Mouse (Mus musculus) layer of hippocampus, adult 18-20 months (tissue): ENCODE data around the gene Zfp111. TPM values are rescaled to one million over a fixed set of nuclear protein-coding genes. Genes with fewer than 3 reads are reported as not detected.

Experiments used
- DNase-seq, 2 experiments: peaks; one replicate each; pipeline ENCODE4 v3.0.0; 2022; ENCODE audit warnings: low spot score in 2 of 2
- long read RNA-seq: library from polyadenylated mRNA; stranded (forward); transcript quantifications from one replicate; pipeline ENCODE4 v2.0.0, GENCODE M21; 2021
- total RNA-seq, 2 experiments: library from RNA; stranded (reverse); gene quantifications; 2 replicates each; pipeline ENCODE4 v1.2.3; 2021

The Zfp111 gene
- 10 to 100 TPM; 13.1 to 13.2 TPM for total RNA-seq
- long read RNA-seq, full-length matches to known transcripts, result 7 of 7 reads
- long read RNA-seq, partial matches to known transcripts, result 0 of 7 reads
- long read RNA-seq, other reads (novel, unspliced or antisense), result 0 of 7 reads

DNA sequence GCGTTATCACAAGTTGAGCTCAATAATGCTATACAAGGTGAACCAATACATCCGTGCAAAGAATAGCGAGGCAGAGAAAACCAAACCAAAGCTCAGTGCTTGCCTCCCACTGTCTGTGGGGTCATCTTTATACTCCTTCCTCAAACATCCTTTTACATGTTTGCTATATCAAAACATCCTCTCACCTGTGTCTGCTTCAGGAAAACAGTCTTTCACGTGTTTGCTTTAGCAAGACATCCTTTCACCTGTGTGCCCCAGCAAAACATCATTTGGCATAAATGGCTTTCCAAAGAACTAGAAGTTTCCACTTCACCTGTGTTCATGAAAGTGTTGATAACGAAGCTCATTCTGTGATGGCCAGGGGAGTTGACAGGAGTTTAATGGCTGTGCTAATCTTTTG lies at the start of gene Zfp111:
Gene Zfp111, minus strand, starts transcription at position 101 of the 400 bp plus-strand sequence.
- DNase-seq, result no peak

DNA sequence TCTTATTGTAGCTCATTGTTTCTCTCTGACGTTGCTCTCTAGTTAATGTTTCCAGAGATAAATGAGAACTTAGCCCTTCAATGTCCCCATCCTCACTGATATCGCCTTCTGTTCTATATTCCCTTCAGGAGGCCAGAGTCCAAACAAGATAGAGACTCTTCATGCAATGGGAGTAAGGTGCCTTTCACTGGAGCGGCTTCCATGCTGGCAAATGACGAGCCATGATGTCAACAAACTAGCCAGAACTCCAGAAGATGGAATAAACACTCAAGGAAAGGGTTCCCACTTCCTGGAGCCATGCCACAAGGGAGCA lies 48.7 kb upstream of the Zfp111 start:
- DNase-seq, result no peak

DNA sequence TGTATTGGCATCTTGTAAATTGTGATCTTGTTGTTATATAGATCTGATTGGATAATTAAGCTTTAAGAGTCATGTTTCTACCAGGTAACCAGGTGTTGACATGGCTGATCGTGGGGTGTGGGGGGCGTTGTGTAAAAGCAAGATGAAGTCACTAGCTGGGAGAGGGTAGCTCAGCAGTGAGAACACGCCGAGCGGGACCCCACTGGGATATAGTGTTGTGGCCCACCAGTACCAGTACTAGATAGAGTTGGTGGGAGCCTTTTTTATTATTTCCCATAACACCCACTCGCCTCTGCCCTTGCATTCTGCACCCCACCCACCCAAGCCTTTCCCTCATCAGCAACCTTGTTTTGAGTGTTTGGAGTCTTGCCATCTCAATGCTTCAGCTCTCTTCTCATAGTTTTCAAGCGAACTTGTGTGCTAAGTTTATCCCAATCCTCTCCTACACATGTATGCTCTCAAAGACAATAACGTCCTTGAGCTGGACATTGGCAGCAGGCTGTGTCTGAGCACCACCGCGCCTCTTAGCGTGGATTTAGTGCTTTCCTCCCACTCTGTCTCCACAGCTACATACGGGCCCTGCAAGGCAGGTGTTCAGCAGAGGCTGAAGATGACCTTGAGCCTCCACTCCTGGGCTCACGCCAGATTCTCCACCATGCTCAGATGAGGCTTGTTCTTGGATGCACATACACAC lies 48.2 kb upstream of the Zfp111 start:
- no peak for DNase-seq

DNA sequence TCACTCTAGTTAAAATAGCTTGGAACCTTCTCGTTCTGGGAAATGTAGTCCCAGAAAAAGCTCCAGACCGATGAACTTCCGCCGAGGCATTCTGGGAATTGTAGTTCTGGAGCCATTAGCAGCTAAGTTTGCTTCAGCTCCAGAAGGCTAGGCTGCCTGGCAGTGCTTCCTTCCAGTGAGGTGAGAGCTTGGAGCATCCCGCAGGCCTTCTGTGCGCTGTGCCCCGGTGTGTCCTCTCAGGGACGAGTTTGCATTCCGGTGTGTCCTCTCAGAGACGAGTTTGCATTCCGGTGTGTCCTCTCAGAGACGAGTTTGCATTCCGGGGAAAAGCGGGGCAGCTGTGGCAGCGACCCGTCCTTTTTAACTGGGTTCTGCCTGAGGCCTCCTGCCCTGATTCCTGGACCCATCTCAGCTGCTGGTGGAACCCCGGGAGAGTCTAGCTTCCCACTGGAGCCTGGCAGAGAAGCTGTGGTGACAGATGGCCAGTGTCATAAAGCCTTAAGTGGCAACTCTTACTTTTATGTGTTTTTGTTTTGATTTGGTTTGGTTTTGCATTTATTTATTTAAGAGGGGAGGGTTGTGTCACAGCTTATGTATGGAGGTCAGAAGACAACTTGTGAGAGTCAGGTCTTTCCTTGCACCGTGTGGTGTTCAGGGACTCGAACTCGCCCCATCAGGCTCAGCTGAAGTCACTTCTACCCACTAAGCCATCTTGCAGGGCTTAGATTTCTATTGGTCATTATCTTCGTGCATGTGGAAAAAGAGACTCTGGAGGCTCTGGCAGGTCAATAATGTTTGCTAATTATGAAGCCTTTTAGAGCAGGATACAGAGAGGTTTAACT lies 43.6 kb upstream of the Zfp111 start, which contains the start of gene Zfp108:
Gene Zfp108, plus strand, starts transcription at position 162 of the 842 bp plus-strand sequence.
- peak; percentile 88 to 95 for DNase-seq

DNA sequence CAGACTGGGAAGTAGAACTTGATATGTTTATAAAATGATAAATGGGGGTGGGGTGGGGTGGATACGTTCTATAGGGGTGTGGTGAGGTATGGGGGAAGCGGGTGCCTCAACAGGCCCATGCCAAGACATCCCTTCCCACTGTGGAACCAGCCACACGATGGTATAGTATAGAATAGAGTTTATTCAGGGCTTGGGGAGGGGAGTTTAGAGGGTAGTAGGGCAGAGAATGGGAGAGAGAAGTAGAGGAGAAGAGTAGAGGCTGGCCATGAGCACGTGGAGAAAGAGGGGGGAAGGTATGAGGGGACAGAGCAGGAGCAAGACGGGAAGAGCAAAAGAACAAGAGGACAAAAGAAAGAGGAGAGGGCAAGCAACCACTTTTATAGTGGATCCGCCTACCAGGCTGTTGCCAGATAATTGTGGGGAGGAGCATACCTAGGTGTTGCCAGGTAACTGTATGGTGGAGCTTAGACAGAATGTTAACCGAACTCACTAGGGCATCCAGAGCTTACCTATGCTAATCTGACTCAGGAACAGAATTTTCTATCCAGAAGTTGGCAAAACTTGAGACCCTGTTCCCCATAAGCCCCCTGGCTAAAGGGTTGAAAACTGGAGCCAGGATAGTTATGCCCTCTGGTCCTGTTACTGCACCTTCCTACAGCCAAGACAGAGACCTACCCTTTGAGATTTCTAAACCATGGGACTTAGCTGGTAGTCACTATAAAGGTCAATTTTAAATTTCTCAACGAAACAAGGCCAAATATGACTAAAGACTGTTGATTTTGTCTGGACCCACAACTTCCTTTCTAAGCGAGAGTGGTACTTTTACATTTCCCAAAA lies 42.8 kb upstream of the Zfp111 start:
- DNase-seq, result no peak

DNA sequence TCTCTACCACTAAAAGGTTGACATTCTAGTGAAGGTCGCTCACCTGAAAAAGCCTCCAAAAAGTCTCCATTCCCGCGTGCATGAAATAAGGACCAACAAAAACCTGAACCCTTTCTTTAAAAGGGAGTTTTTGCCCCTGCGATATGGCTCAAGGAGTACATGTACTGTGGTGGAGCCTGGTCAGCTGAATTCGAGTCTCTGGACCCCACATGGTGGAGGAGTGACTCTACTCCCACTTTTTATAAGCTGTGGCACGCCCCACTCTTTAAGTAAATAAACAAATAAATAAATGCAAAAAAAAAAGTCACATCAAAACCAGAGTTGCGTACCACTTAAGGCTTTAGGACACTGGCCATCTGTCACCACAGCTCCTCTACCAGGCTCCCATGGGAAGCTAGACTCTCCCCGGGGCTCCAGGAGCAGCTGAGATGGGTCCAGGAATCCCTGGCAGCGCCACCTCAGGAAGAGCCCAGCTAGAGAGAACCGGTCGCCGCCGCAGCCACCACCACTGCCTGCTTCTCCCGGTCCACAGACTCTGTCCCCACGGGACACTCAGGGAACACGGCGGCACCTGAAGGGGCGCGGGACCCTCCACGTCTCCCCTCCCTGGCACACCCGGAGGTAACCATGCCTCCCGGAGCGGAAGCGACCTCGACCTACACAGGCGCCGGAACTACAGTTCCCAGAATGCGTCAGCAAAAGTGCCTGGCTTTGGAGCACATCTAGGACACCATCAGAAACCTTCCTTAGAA lies 26.0 kb upstream of the Zfp111 start, which contains the start of gene Zfp109:
Gene Zfp109, minus strand, starts transcription at position 521 of the 752 bp plus-strand sequence.
- peak; percentile 67 to 83 for DNase-seq

DNA sequence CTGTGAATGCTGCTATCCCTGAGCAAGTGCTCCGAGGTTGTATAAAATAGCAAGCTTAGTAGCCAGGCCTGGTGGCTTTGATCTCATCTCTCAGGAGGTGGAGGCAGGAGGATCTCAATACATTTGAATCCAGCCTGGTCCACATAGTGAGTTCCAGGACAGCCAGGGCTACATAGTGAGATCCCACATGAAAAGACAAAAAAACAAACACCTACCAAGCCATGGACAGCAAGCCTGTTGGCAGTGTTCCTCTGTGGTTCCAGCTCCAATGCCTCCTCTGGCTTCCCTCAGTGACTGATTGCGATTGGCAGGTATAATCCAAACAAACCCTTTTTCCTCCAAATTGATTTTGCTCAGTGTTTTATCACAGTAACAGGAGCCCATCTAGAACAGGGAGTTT lies 947 bp downstream of the Zfp111 start:
- DNase-seq, result no peak

DNA sequence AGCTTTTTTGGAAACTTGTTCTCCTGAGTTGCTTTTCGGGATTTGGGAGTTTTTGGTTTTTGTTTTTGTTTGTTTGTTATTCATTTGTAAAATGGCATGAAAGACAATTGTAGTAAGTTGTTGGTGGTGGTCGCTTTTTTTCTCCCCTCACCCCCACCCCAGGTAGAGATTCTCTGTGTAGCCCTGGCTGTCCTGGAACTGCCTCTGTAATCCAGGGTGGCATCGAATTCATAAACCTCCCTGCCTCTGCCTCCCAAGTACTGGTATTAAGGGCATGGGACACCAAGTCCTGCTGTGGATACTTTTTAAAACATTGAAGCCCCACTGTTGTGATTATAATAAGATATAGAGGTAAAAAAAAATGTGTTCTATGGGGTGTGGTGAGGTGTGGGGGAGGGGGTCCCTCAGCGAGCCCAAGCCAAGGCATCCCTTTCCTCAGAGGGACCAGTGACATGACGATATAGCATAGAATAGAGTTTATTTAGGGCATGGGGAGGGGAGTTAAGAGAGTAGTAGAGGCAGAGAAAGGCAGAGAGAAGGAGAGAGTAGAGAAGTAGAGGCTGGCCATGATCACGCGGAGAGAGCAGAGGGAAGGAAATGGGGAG lies 2.9 kb downstream of the Zfp111 start:
- no peak for DNase-seq

DNA sequence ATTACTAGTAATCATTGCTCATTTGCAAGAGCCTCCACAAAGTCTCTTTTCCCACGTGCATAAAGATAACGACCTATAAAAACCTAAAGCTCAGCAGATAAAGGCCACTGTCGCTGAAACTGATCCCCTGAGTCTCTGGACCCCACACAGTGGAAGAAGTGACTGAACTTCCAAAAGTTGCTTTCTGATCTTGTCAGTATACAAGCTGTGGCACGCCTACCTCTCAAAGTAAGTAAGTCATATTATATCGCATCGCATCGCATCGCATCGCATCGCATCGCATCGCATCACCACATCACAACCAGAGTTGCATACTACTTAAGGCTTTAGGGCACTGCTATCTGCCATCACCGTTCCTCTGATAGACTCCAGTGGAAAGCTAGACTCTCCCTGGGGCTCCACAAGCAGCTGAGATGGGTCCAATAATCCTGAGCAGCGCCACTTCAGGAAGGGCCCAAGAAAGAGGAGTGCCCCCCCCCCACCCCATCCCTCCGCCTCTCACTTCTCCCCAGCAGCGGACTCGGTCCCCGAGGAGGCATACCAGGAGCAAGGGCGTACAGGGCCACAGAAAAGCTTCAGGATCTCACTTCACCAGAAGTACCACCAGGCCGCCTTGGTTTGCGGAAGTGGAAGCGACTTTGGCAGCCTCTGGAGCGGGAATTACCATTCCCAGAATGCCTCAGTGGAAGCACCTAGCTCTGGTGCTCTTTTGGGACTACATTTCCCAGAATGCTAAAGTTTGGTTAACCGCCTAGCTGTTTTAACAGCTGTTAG lies 3.6 kb downstream of the Zfp111 start:
- DNase-seq, result peak; percentile 72 to 86

DNA sequence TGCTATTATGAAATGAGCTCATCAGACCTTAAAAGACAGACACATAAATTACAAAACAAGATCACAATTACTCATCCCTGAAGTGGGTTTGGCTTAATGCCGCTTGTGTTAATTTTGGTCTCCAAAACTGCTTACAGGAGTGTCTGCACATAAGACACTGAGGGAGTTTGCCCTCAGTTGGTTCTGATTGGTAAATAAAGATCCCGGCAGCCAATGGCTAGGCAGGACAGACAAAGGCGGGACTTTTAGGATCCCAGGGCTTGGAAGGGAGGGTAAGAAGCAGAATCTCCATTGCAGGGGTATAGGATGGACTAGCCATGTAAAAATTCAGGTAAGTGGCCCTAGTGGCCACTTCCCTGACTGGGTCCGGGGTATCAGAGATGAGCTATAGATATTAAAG lies 14.3 kb downstream of the Zfp111 start:
- DNase-seq, result no peak

DNA sequence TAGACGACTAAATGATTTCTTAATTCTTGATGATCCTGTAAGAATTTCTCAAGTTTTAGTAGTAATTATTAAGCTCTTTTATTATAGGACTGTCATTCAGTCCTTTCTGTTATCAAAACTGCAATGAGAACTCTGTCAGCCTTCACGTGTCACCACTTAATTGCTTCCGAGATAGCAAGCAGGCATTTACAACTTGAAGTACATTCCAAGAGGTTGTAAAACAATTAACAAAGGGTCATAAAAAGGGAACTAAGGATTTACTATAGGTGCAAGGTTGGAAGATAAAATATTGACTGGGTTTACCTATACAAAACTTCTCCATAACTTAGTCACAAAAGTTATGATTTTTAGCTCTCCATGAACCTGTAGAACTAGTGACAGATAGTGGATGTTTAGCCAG lies 18.1 kb downstream of the Zfp111 start:
- no peak for DNase-seq

DNA sequence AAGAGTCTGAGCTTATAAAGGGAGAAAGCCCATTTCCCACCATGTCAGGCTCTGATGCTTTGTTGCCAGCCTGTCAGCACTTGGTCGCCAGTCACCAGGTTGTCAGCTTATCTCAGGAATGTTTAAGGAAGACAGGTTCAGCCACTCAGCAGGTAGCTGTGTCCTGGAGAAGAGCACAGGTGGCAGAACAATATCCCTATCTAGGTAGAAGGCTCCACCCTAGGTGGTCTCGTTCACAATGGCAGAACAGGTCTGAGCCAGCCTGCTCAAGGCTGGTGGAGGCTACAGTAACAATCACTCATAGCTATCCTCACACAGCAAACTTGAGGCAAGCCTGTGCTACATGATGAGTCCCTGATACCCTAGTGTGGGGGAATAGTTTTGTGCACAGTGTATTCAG lies 19.9 kb downstream of the Zfp111 start:
- no peak for DNase-seq

DNA sequence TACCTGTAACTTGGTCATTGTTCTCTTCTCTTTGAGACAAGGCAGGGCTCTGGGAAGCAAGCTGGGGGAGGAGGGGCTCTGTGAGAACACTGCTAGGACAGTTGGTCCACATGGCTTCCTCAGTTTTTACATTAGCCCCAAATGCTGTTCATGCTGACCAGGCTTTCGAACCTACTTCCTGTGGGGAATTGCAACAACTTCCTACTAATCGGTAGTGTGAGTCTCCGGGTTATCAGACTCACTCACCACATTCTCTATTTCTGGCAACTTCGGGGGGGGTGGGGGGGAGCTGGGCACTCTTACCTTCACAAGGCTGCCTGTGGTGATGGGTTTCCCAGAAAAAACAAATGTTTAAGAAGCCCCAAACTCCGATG lies 21.7 kb downstream of the Zfp111 start:
- DNase-seq, result no peak

DNA sequence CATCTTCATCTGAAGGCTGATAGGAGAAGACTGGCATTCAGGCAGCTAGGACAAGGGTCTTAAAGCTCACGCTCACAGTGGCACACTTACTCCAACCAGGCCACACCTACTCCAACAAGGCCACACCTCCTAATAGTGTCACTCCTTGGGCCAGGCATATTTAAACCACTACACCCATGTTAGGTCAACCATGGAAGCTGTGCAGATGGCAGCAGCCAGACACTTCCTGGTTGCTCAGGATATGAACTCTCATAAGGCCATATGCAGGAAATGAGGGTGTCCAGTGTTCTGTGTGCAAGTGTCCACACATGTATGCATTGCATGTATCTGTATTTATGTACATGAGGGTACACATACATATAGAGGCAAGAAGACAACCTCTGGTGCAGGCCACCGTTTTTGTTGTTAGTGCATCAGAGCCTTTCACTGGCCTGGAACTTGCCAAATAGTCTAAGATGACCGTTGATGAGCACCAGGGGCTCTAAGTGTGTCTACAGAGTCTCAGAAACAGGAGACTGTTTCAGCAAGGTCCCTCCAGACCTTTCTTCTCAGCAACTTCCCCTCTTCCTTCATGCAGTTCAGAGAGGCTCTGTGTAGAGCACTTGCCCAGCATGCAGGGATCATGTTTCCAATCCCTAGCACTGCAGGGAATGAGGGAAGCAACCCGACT lies 22.2 kb downstream of the Zfp111 start:
- no peak for DNase-seq

DNA sequence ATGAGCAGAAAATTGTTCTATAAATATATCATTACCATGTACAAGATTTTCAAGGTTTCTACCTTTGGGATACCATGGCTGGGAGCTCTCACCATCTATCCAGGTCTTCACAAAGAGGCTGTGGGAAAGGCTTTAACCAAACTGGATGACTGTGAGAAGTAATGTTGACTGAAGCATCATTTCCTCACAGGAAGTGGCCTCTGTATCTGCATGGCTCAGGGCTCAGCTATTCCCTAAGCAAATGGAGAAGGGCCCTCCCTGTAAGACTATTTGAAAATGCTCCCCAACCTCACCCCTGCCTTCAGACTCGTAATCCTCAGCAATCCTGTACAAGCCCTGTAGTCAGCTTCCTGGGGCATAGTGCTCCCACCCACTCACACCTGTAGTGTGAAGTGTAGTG lies 23.6 kb downstream of the Zfp111 start:
- DNase-seq, result no peak

DNA sequence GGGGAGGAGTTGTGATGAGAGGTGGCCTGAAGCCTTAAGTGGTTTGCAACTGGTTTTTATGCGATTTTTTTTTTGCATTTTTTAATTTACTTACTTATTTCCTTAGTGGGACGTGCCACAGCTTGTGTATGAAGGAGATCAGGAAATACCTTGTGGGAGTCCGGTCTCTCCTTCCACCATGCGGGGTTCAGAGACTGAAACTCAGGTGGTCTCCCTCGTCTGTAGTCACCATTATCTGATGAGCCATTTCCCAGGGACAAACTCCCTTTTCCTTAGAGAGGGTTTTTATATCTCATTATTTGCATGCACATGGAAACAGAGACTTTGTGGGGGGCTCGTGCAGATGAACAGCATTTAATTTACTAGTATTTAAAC lies 35.9 kb downstream of the Zfp111 start:
- DNase-seq, result no peak

DNA sequence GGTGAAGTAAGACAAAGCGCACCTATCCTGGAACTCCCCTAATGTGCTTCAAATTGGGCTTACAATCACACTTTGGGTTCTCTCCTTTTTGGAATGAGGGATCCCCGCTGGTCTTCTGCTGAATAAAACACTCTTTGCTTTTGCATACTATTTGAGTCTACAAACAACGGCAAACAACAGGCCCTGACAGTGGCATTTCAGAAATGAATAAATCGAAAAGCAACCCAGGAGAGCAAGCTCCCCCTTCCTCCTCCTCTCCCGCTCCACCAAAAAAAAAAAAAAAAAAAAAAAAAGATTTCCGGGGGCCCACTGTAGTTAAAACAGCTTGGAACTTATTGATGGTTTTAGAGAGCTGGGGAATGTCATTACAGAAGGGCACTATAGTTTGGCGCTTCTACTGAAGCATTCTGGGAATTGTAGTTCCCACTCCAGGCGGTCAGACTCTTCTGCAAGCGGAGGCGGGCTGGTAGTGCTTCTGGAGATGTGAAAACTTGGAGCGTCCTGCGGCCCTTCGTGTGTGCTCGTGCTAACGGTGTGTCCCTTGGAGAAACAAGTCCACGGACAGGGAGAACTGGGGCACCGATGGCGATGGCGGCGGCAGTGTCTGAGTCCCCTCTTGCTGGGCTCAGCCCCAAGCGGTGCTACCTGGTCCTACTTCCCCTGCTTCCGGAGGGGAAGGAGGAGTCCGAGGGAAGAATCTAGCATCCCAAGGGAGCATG lies 36.5 kb downstream of the Zfp111 start, which contains the start of gene Zfp114:
Gene Zfp114, plus strand, starts transcription at position 443 of the 719 bp plus-strand sequence.
- DNase-seq, result peak; percentile 78 to 80

DNA sequence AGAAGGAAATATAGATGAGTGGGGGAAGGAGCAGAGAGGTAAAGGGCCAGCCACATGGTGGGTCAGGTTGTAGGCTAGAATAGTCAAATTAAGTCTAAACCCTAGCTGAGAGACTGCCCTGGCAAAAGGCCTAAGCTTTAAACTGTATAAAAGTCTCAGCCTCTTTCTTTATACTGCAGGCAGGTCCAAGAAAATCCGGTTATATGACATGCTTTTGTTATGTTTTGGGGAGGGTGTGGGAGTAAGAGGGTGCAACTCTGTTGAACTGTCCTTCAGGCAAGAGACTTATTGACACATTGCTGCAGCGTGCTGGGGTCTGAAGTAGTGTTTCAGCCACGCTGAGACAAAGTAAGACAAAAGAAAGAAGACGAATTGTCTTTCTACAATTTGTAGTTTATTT lies 39.1 kb downstream of the Zfp111 start:
- DNase-seq, result no peak
